Mouse (Mus musculus): ENCODE data around the gene Etv6. TPM values are rescaled to one million over a fixed set of nuclear protein-coding genes. Genes with fewer than 3 reads are reported as not detected.

Gene Etv6
- total RNA-seq, 2 experiments from 2014 or later = 67.1 to 124 TPM

GRCm38 (mm10) chr6:134041916-134042315 is 6.4 kb downstream of the Etv6 start:
- ATAC-seq (replicated peaks; ENCODE audit: poor library complexity) = peak; percentile 36

GRCm38 (mm10) chr6:134043545-134043944 is 8.0 kb downstream of the Etv6 start:
- ATAC-seq (replicated peaks; ENCODE audit: poor library complexity) = no peak

- ATAC-seq (replicated peaks; ENCODE audit: poor library complexity) = peak; percentile 29
Measured at GRCm38 (mm10) chr6:134045092-134045868, 9.8 kb downstream of the Etv6 start.

GRCm38 (mm10) chr6:134046136-134046535 is 10.6 kb downstream of the Etv6 start:
- ATAC-seq (replicated peaks; ENCODE audit: poor library complexity) = no peak

GRCm38 (mm10) chr6:134047249-134047648 is 11.7 kb downstream of the Etv6 start:
- ATAC-seq (replicated peaks; ENCODE audit: poor library complexity) = no peak

GRCm38 (mm10) chr6:134047974-134048373 is 12.5 kb downstream of the Etv6 start:
- no peak for ATAC-seq (replicated peaks; ENCODE audit: poor library complexity)

GRCm38 (mm10) chr6:134048965-134049364 is 13.5 kb downstream of the Etv6 start:
- no peak for ATAC-seq (replicated peaks; ENCODE audit: poor library complexity)

- no peak for ATAC-seq (replicated peaks; ENCODE audit: poor library complexity)
Measured at GRCm38 (mm10) chr6:134050466-134050865, 15.0 kb downstream of the Etv6 start.

GRCm38 (mm10) chr6:134051950-134052349 is 16.4 kb downstream of the Etv6 start:
- peak; percentile 42 for ATAC-seq (replicated peaks; ENCODE audit: poor library complexity)

GRCm38 (mm10) chr6:134053146-134053545 is 17.6 kb downstream of the Etv6 start:
- no peak for ATAC-seq (replicated peaks; ENCODE audit: poor library complexity)

- ATAC-seq (replicated peaks; ENCODE audit: poor library complexity) = no peak
Measured at GRCm38 (mm10) chr6:134053566-134053965, 18.1 kb downstream of the Etv6 start.

- ATAC-seq (replicated peaks; ENCODE audit: poor library complexity) = peak; percentile 32
Measured at GRCm38 (mm10) chr6:134055588-134055987, 20.1 kb downstream of the Etv6 start.

GRCm38 (mm10) chr6:134058451-134058850 is 23.0 kb downstream of the Etv6 start:
- ATAC-seq (replicated peaks; ENCODE audit: poor library complexity) = no peak

GRCm38 (mm10) chr6:134058886-134059551 is 23.5 kb downstream of the Etv6 start:
- ATAC-seq (replicated peaks; ENCODE audit: poor library complexity) = no peak

- no peak for ATAC-seq (replicated peaks; ENCODE audit: poor library complexity)
Measured at GRCm38 (mm10) chr6:134059552-134059891, 24.0 kb downstream of the Etv6 start.

GRCm38 (mm10) chr6:134060036-134060435 is 24.5 kb downstream of the Etv6 start:
- ATAC-seq (replicated peaks; ENCODE audit: poor library complexity) = no peak

GRCm38 (mm10) chr6:134060811-134061210 is 25.3 kb downstream of the Etv6 start:
- ATAC-seq (replicated peaks; ENCODE audit: poor library complexity) = no peak

GRCm38 (mm10) chr6:134065018-134065725 is 29.7 kb downstream of the Etv6 start:
- peak; percentile 79 for ATAC-seq (replicated peaks; ENCODE audit: poor library complexity)

- ATAC-seq (replicated peaks; ENCODE audit: poor library complexity) = no peak
Measured at GRCm38 (mm10) chr6:134066112-134066511, 30.6 kb downstream of the Etv6 start.

GRCm38 (mm10) chr6:134066996-134067395 is 31.5 kb downstream of the Etv6 start:
- no peak for ATAC-seq (replicated peaks; ENCODE audit: poor library complexity)

GRCm38 (mm10) chr6:134067536-134067935 is 32.0 kb downstream of the Etv6 start:
- no peak for ATAC-seq (replicated peaks; ENCODE audit: poor library complexity)

- peak; percentile 47 for ATAC-seq (replicated peaks; ENCODE audit: poor library complexity)
Measured at GRCm38 (mm10) chr6:134072439-134072838, 36.9 kb downstream of the Etv6 start.
